Mouse (Mus musculus) adrenal gland (tissue): Measurements from ENCODE around the gene Mettl7a3.
"Not testable (repeated sequence)": the region's sequence is repeated elsewhere in the genome, so short reads cannot be mapped to it uniquely, and the experiment has no call there.

Experiments used
- intact Hi-C: fragments of 180-260 bp; cut with DNase I; formaldehyde crosslinking; loops from one replicate; pipeline ENCODE4 v1.15.1; 2025

Mettl7a3 gene

GRCm38 (mm10) chr15:100329336-100329735 lies 5.4 kb upstream of the Mettl7a3 start:
- intact Hi-C loops, result not testable (repeated sequence)

- intact Hi-C loops, result no loop called here
Observed at GRCm38 (mm10) chr15:100330739-100331138, 4.0 kb upstream of the Mettl7a3 start.

- intact Hi-C loops, result not testable (repeated sequence)
Observed at GRCm38 (mm10) chr15:100332077-100332961, 2.4 kb upstream of the Mettl7a3 start.

- intact Hi-C loops, result not testable (repeated sequence)
Observed at GRCm38 (mm10) chr15:100337328-100337727, 2.6 kb downstream of the Mettl7a3 start.

- intact Hi-C loops, result not testable (repeated sequence)
Observed at GRCm38 (mm10) chr15:100337847-100338246, 3.1 kb downstream of the Mettl7a3 start.

GRCm38 (mm10) chr15:100341314-100341980 lies 6.7 kb downstream of the Mettl7a3 start:
- intact Hi-C loops, result not testable (repeated sequence)

- intact Hi-C loops, result no loop called here
Observed at GRCm38 (mm10) chr15:100345484-100345883, 10.8 kb downstream of the Mettl7a3 start.

GRCm38 (mm10) chr15:100346761-100347160 lies 12.0 kb downstream of the Mettl7a3 start:
- intact Hi-C loops, result no loop called here

- intact Hi-C loops, result no loop called here
Observed at GRCm38 (mm10) chr15:100349496-100349895, 14.8 kb downstream of the Mettl7a3 start.

GRCm38 (mm10) chr15:100351501-100352060 lies 16.9 kb downstream of the Mettl7a3 start:
- intact Hi-C loops, result no loop called here

- intact Hi-C loops, result no loop called here
Observed at GRCm38 (mm10) chr15:100352711-100353250, 18.1 kb downstream of the Mettl7a3 start, which contains the start of the genes Methig1 and Mettl7a2. Gene Methig1 (plus strand): TSS chr15:100353149. Gene Mettl7a2 (plus strand): TSS chr15:100353200.

GRCm38 (mm10) chr15:100353399-100353798 lies 18.7 kb downstream of the Mettl7a3 start:
- intact Hi-C loops, result not testable (repeated sequence)

- intact Hi-C loops, result no loop called here
Observed at GRCm38 (mm10) chr15:100355876-100356275, 21.1 kb downstream of the Mettl7a3 start.

GRCm38 (mm10) chr15:100364242-100364641 lies 29.5 kb downstream of the Mettl7a3 start, which contains the start of gene Higd1c:
Gene Higd1c (plus strand): TSS chr15:100364542.
- intact Hi-C loops, result no loop called here

- intact Hi-C loops, result not testable (repeated sequence)
Observed at GRCm38 (mm10) chr15:100365967-100366366, 31.2 kb downstream of the Mettl7a3 start.

- intact Hi-C loops, result no loop called here
Observed at GRCm38 (mm10) chr15:100367119-100367518, 32.4 kb downstream of the Mettl7a3 start.

GRCm38 (mm10) chr15:100375066-100375465 lies 40.3 kb downstream of the Mettl7a3 start:
- intact Hi-C loops, result loop anchor here (10.0 kb wide), 1 partner anchor 110 kb away; no protein-coding TSS in a partner anchor

GRCm38 (mm10) chr15:100377847-100378505 lies 43.2 kb downstream of the Mettl7a3 start:
- intact Hi-C loops, result loop anchor here (10.0 kb wide), 1 partner anchor 113 kb away; no protein-coding TSS in a partner anchor

GRCm38 (mm10) chr15:100379658-100380057 lies 44.9 kb downstream of the Mettl7a3 start:
- intact Hi-C loops, result loop anchor here (10.0 kb wide), 1 partner anchor 115 kb away; no protein-coding TSS in a partner anchor

GRCm38 (mm10) chr15:100380104-100380503 lies 45.4 kb downstream of the Mettl7a3 start:
- intact Hi-C loops, result no loop called here

- intact Hi-C loops, result no loop called here
Observed at GRCm38 (mm10) chr15:100385705-100386104, 51.0 kb downstream of the Mettl7a3 start.
